Mouse (Mus musculus) neural tube, embryonic 14.5 days (tissue): Measurements from ENCODE around the gene Muc3. TPM values are rescaled to one million over a fixed set of nuclear protein-coding genes. Genes with fewer than 3 reads are reported as not detected.
A peak's percentile ranks its signal among the peaks of the same experiment; 100 is the strongest.
"Not testable (repeated sequence)": the region's sequence is repeated elsewhere in the genome, so short reads cannot be mapped to it uniquely, and the experiment has no call there.

ENCODE experiments used
- ATAC-seq: fragments of 200-750 bp; cut with Nextera tagmentation; 2 replicates; pipeline ENCODE4 v1.8.0; 2017; ENCODE audit warnings: low read depth, mild to moderate bottlenecking, moderate TSS enrichment, moderate library complexity
- H3K27ac ChIP-seq: fragments of 300-500 bp; sonication (generic); 2 replicates; pipeline ENCODE4 v1.5.1; 2014; ENCODE audit warnings: low read depth, mild to moderate bottlenecking, control low read depth, low read length, moderate library complexity, mixed read lengths
- H3K27me3 ChIP-seq: fragments of 300-500 bp; sonication (generic); 2 replicates; pipeline ENCODE4 v1.6.1; 2014; ENCODE audit warnings: low read length; ENCODE audit not compliant: control insufficient read depth, insufficient read depth
- H3K36me3 ChIP-seq: fragments of 300-500 bp; sonication (generic); 2 replicates; pipeline ENCODE4 v1.6.1; 2014; ENCODE audit warnings: low read length, mixed read lengths; ENCODE audit not compliant: control insufficient read depth, insufficient read depth
- H3K4me1 ChIP-seq: fragments of 300-500 bp; sonication (generic); 2 replicates; pipeline ENCODE4 v1.6.1; 2014; ENCODE audit warnings: low read length; ENCODE audit not compliant: control insufficient read depth, insufficient read depth
- H3K4me2 ChIP-seq: fragments of 300-500 bp; sonication (generic); 2 replicates; pipeline ENCODE4 v1.6.1; 2014; ENCODE audit warnings: mild to moderate bottlenecking, low read depth, low read length, control low read depth
- H3K4me3 ChIP-seq: fragments of 300-500 bp; sonication (generic); 2 replicates; pipeline ENCODE4 v1.5.1; 2014; ENCODE audit warnings: low read depth, low read length, control low read depth, mixed read lengths
- H3K9ac ChIP-seq: fragments of 300-500 bp; sonication (generic); replicated peaks from 2 replicates; pipeline ENCODE4 v1.6.1; 2014; ENCODE audit warnings: low read depth, mild to moderate bottlenecking, control low read depth, low read length, mixed read lengths
- H3K9me3 ChIP-seq: fragments of 300-500 bp; sonication (generic); 2 replicates; pipeline ENCODE4 v1.6.1; 2016; ENCODE audit warnings: low read length; ENCODE audit not compliant: control insufficient read depth
- WGBS: fragments of 180-500 bp; shearing (Covaris S2); extraction: QIAGEN DNeasy Blood & Tissue Kit; methylation state at CpG from one replicate; pipeline ENCODE4 v1.1.7; 2014; 5-methylcytosine and 5-hydroxymethylcytosine counted together
- polyA plus RNA-seq: library from polyadenylated mRNA; unstranded; fragments of >200 nt; fragmentation: Nextera tagmentation; extraction: Ambion mirVana; gene quantifications from 2 replicates; pipeline ENCODE4 v1.2.1, GENCODE M21; 2014

The Muc3 gene
- polyA plus RNA-seq, 1 experiment from 2014 or later, result not detected

DNA sequence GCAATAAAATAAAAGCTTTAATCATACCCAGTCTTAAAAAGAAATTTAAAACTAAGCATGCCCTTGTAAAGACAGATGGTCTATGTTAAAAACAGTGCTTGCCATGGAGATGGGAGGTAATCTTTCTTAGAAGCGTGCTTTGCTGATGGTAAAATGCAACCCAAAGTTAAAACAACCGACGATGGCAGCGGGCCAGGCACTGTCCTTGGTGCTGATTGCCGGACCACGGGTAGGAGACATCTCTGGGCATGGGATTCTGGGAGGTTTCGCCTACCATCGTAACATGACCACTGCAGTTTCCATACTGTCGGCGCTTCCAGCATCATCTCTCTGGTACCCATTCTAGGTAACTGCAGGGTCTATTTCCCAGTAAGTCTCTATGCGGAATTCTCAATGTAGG, 14.2 kb downstream of the Muc3 start:
- H3K4me2 ChIP-seq, result no peak overlapping the region
- no peak overlapping the region for H3K27ac ChIP-seq
- ATAC-seq, result no peak
- no peak overlapping the region for H3K9ac ChIP-seq
- 38% methylated on average over 11 of the region's 11 CpGs for WGBS
- H3K36me3 ChIP-seq, result no peaks in the 10 kb centered on the region
- no peaks in the 10 kb centered on the region for H3K27me3 ChIP-seq
- H3K9me3 ChIP-seq, result no peaks in the 10 kb centered on the region
- no peaks in the 10 kb centered on the region for H3K4me1 ChIP-seq
- H3K4me3 ChIP-seq, result no peak overlapping the region

DNA sequence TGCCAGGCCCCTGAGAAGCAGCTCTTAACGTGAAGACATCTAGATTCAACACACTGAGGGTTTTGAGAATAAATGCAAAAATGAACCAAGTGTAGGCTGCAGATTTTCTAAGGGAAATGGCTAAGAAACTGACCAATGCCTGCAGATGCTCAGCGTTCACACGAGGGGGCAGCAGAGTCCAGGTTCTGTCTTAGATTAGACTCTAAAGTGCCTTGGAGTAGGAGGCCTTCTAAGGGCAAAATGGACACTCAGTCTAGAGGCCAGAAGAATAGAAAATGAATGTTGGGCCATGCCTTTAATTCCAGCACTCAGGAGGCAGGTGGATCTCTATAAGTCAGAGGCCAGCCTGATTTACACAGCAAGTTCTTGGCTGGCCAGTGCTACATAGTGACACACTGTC, 17.6 kb downstream of the Muc3 start:
- no peak overlapping the region for H3K27ac ChIP-seq
- no peaks in the 10 kb centered on the region for H3K9me3 ChIP-seq
- no peak overlapping the region for H3K4me2 ChIP-seq
- 2% methylated on average over 3 of the region's 3 CpGs for WGBS
- H3K4me1 ChIP-seq, result 0 out of 2 replicates have a peak, but pooled peaks cover 5% of the 10 kb centered on the region
- H3K36me3 ChIP-seq, result no peaks in the 10 kb centered on the region
- no peaks in the 10 kb centered on the region for H3K27me3 ChIP-seq
- ATAC-seq, result peak; percentile 44; the same call in 1 of the 2 replicates
- no peak overlapping the region for H3K4me3 ChIP-seq
- no peak overlapping the region for H3K9ac ChIP-seq

DNA sequence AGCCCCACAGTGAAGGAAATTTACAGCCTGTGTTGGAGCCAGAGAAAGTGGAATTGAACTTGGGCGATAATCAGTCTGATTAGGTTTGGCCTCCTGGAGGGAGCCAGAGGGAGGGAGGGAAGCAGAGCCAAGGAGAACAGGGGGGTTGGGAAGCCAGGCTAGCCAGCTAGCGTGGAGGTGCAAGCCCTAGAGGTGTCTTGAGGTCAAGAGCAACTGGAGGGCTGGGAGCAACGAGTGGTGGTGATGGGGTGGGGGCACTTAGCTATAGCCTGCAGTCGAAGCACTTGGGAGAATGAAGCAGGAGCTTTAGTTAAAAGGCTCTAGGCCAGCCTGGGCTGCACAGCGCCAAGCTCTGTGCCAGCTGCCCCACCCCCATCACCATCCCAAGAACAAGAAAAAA, 19.8 kb downstream of the Muc3 start:
- H3K9ac ChIP-seq, result 0 out of 2 replicates have a peak overlapping the region, but pooled peaks have one; percentile 17
- WGBS, result 21% methylated on average over 5 of the region's 5 CpGs
- H3K27ac ChIP-seq, result no peak overlapping the region
- no peaks in the 10 kb centered on the region for H3K36me3 ChIP-seq
- no peak overlapping the region for H3K4me3 ChIP-seq
- 0 out of 2 replicates have a peak, but pooled peaks cover 5% of the 10 kb centered on the region for H3K4me1 ChIP-seq
- H3K27me3 ChIP-seq, result no peaks in the 10 kb centered on the region
- no peak overlapping the region for H3K4me2 ChIP-seq
- ATAC-seq, result no peak
- no peaks in the 10 kb centered on the region for H3K9me3 ChIP-seq

DNA sequence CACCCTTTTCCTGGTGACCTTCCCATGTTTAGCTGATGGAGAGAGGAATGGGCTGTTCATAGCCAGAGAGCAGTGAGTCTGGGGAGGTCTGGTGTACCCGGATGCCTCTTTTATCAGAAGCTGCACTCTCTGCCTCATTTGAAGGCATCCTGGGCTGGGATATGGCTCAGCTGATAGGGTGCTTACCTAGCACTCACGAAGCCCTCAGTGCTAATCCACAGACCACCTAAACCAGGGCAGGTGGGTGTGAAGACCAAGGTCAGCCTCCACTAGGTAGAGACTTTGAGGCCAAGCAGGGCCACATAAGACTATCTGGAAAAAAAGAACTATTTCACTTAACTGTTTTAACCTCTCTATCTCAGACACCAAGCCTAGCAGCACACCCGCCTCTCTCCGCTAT, 25.6 kb downstream of the Muc3 start:
- 0 out of 2 replicates have a peak, but pooled peaks have one; percentile 14 for ATAC-seq
- Histone ChIP-seq H3K27ac (peak overlapping the region; percentile 69), H3K4me3 (no peak overlapping the region), H3K4me2 (no peak overlapping the region), H3K9me3 (no peaks in the 10 kb centered on the region), H3K9ac (no peak overlapping the region), H3K4me1 (peaks cover 5% of the 10 kb centered on the region; the same call in 1 of the 2 replicates), H3K36me3 (no peaks in the 10 kb centered on the region), H3K27me3 (no peaks in the 10 kb centered on the region)
- 81% methylated on average over 4 of the region's 4 CpGs for WGBS

DNA sequence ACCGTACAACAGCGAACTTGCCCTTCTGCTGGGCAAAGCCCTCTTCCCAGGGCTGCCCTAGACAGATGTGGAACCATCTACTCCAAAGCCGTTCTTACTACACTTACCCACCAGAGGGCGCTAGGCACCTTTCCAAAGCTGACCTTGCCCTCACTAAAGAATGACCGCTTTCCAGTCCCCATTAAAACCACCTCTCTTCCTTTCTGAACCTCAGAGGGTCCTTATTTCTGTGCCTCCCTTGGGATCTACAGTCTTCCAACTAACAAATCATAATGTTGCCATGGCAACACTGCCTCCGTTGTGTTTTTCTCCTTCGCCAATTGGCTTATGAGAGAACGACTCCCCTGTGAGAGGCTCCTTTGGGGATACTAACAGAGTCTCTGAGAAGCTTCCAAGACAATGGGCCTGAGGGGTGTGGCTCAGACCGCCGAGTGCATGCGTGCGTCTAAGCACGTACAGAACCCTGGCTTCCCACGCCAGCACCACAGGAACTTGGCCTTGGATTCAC, 26.4 kb downstream of the Muc3 start:
- 6% methylated on average over 14 of the region's 14 CpGs for WGBS
- Histone ChIP-seq H3K4me3 (no peak overlapping the region), H3K27me3 (no peaks in the 10 kb centered on the region), H3K4me1 (peaks cover 5% of the 10 kb centered on the region; the same call in 1 of the 2 replicates), H3K36me3 (no peaks in the 10 kb centered on the region), H3K9ac (no peak overlapping the region), H3K4me2 (no peak overlapping the region), H3K27ac (peak overlapping the region; percentile 69), H3K9me3 (no peaks in the 10 kb centered on the region)
- ATAC-seq, result peak; percentile 73

DNA sequence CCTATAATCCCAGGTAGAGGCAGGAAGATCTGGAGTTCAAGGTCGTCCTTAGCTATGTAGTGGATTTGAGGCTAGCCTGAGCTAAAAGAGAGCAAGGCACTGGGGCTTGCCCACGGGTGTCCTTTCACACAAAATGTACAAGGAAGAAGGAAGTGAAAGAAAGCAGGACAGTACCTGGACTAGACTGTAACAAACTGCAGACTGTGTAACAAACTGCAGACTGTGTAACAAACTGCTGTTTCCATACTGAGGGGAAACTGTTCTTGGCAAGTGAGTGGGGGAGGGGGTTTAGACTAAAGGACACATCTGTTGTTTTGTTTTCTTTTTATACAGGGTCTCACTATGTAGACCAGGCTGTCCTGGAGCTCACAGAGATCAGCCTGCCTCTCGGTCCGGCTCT, 27.8 kb downstream of the Muc3 start:
- Histone ChIP-seq H3K4me1 (peaks cover 5% of the 10 kb centered on the region; the same call in 1 of the 2 replicates), H3K9me3 (no peaks in the 10 kb centered on the region), H3K4me2 (no peak overlapping the region), H3K4me3 (no peak overlapping the region), H3K27ac (no peak overlapping the region), H3K36me3 (no peaks in the 10 kb centered on the region), H3K9ac (no peak overlapping the region), H3K27me3 (no peaks in the 10 kb centered on the region)
- WGBS, result 83% methylated on average over 4 of the region's 4 CpGs
- no peak for ATAC-seq

DNA sequence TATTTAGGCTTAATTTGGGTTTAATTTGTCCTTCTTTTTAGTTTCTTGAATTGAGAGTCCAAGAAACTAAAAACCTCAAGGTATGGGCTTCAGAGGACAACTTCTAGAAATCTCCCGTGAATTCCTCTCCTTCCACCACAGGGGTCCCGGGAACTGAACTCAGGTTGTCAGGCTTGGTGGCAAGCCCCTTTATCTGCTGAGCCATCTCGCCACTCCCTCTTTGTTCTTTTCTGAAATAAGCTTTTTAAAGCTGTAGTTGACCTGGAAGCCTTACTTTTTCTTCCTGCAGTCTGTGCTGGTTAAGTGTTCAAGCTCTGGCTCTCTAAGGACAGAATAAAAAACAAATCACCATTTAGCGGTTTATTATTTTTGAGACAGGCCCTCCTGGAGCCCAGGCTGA, 30.2 kb downstream of the Muc3 start:
- H3K9me3 ChIP-seq, result no peaks in the 10 kb centered on the region
- H3K9ac ChIP-seq, result no peak overlapping the region
- 76% methylated on average over 4 of the region's 4 CpGs for WGBS
- H3K27ac ChIP-seq, result no peak overlapping the region
- H3K4me3 ChIP-seq, result no peak overlapping the region
- no peak for ATAC-seq
- H3K27me3 ChIP-seq, result no peaks in the 10 kb centered on the region
- H3K4me1 ChIP-seq, result peaks cover 5% of the 10 kb centered on the region; the same call in 1 of the 2 replicates
- no peaks in the 10 kb centered on the region for H3K36me3 ChIP-seq
- H3K4me2 ChIP-seq, result no peak overlapping the region

DNA sequence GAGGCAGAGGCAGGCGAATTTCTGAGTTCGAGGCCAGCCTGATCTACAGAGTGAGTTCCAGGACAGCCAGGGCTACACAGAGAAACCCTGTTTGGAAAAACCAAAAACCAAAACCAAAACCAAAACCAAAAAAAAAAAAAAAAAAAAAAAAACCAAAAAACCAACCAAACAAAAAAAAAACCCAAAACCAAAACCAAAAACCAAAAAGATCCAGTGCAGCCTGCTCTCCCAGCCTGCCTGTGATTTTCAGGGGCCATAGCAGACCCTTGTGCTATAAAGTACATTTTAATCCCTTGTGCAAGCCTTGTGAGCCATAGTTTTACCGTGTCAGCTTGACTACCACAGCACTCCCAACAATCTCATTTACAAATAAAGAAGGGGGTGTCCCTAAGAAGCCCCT, 31.1 kb downstream of the Muc3 start:
- ATAC-seq, H3K4me3 ChIP-seq, H3K4me1 ChIP-seq, H3K36me3 ChIP-seq, H3K27ac ChIP-seq, H3K27me3 ChIP-seq, H3K9me3 ChIP-seq, H3K4me2 ChIP-seq, H3K9ac ChIP-seq: not testable (repeated sequence)
- WGBS, result 82% methylated on average over 3 of the region's 3 CpGs

DNA sequence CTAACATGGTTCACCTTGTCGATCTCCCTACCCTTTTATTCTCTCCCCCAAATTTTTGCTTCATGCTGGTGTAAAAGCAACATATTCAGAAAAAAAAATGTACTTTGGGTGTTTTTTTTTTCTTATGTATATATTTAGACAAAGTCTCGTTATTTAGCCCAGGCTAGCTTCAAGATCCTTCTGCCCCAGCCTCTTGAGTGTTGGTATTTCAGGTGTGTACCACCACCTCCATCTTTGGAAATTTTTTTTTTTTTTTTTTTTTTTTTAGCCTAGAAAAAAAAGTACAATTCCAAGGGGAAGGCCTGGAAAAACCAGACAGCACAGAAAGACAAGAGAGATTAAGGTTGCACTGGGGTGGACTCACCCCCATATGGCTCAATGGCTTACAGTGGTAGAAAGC, 32.1 kb downstream of the Muc3 start:
- ATAC-seq, result no peak
- no peak overlapping the region for H3K27ac ChIP-seq
- no peak overlapping the region for H3K4me2 ChIP-seq
- H3K4me1 ChIP-seq, result no peaks in the 10 kb centered on the region
- H3K9ac ChIP-seq, result no peak overlapping the region
- no peaks in the 10 kb centered on the region for H3K27me3 ChIP-seq
- no peak overlapping the region for H3K4me3 ChIP-seq
- no peaks in the 10 kb centered on the region for H3K36me3 ChIP-seq
- 82% methylated on average over 2 of the region's 2 CpGs for WGBS
- H3K9me3 ChIP-seq, result no peaks in the 10 kb centered on the region
